Mouse (Mus musculus): Measurements from ENCODE around the gene Abcf1.
A peak's percentile ranks its signal among the peaks of the same experiment; 100 is the strongest.

Abcf1 gene

GRCm38 (mm10) chr17:35918276-35919059 lies 51.1 kb downstream of the Abcf1 start:
- DNase-seq = peak; percentile 49

DNA sequence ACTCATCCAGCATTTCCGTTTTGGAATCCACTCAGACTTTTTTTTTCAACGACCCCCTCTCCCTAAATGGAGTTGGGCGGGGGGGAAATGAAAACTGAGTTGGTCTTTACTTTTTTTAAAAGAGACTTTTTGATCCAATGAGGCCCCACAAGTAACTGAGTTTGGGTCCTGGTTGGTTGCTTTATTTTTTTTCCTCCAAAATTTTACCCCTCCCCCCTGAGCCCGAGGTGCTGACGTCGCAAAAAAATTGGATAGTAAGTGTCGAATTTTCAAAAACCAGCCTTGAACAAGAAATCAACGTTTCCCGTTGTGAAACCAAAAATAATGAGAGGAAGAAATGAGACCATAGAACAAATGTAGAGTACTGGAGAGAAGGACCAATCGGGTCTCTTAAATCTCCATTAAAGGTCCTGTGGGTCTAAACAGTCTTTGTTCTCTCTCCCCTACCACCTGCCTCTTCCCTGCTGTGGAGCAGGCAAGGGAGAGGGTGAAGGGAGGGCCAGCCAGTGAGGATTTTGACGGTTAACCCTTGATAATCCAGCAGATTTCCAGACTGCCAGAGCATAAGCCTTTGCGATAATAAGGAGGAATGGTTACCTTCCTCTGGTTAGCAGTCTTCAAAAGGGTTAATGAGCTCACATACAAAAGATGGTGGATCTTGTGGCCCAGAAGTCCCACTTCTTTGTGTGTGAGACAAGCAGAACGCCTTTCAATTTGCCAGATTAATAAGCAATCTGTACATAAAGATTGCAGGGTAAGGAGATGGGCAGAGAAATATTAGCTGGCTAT lies 51.9 kb downstream of the Abcf1 start:
- DNase-seq = peak; percentile 41

GRCm38 (mm10) chr17:35917143-35917462 lies 52.5 kb downstream of the Abcf1 start:
- no peak for DNase-seq

DNA sequence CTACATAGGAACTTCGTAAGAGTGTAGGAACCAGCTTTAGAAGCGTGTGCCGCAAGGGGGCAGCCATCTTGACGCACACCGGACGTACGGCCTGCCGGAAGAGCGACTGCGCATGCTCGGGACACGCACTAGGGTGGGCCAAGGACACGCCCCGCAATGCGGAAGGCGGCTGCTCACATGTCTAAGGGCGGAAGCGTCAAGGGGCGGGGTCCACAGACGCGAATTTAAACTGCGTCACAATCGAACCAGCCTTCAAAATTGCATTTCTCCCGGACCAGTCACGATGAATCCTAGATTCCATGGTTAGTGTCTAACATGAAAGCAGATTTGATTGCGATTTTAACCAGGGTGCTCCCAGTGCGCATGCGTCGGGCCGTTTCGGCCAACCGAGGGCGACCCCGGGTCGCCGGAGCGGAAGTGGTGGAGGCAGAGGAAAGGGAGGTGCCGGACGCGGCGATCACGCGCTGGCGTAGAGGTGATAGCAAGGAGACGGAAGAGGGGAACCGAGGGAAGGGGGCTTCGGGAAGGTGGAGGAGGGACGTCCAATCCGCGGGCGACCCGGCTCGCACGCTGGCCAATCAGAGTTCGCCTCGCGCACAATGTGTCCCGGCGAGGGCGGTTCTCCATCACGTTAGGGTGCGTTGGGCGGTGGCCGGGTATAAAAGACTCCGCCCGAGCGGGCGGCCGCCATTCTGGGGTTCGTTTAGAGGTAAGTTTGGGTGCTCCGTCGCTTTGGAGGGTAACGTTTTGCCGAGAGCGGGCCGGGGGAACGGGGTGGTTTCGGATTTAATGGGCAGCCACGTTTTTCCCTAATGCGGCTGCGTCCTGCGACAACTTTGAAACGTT lies 53.0 kb downstream of the Abcf1 start, which contains the start of the genes Mrps18b and Ppp1r10:
Gene Mrps18b, minus strand, starts transcription at position 93 of the 846 bp plus-strand sequence.
Gene Ppp1r10, plus strand, starts transcription at position 138 of the 846 bp plus-strand sequence.
- peak; percentile 98 for DNase-seq

DNA sequence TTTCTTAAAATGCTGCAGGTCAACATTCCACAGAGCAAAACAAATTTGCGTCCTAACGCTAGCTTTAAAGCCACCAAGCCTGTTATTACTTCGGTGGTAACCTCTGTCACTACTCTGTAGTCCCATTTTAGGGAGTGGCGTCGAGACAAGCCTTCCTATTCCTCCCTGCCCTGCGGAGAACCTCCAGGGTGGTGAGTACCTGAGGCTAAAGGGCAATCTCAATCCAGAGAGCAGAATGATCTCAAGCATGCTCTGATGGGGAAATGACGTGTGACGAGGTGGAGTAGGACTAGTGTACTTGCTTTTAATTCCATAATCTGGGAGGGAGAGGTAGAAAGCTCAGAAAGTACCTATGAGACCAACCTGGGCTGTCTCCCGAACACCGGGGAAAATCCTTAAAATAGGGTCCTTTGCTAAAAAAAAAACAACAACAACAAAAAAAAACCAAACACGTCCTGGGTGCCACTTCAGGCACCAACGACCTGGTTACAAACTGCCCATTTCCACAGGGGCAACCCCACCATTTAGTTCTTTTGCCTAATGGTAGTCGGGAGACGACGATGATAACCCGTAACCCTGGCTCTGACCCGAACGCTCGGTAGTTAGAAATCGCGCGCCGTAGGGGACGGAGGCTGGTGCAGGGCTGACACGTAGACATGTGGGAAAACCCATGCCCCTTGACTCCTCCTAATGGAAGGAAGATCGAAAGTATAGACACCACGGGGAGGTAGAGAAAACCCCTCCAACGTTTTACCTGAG lies 53.8 kb downstream of the Abcf1 start:
- DNase-seq = peak; percentile 33

- no peak for DNase-seq
These were observed 54.6 kb downstream of the Abcf1 start for GRCm38 (mm10) chr17:35914975-35915374.

DNA sequence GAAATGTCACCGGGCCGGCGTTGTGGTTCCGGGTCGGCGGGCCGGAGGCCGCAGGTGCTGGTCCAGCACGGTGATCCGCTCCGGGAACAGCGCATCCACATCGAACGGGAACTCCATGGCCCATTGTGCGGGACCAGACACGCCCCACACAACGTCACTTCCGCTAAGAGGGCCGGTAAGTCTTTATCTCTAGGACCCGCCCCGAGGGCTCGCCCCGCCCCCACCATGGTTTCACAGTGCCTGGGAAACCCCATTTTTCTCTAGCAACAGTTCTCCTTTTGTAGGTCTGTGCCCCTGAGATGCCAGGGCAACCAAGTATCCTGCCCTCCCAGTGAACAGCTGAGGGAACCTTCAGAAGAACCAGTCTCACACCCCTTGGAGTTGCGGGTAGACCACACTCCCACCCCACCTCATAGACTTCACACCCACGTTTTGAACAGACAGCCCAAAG lies 59.6 kb downstream of the Abcf1 start, which contains the start of gene Atat1:
Gene Atat1, minus strand, starts transcription at position 157 of the 451 bp plus-strand sequence.
- DNase-seq = peak; percentile 95

GRCm38 (mm10) chr17:35909186-35909918 lies 60.2 kb downstream of the Abcf1 start:
- no peak for DNase-seq

- DNase-seq = no peak
These were observed 62.0 kb downstream of the Abcf1 start for GRCm38 (mm10) chr17:35907609-35908008.

Measured in kidney, adult 18-20 months (tissue).